Mouse (Mus musculus): ENCODE data around the gene Rreb1.

DNA sequence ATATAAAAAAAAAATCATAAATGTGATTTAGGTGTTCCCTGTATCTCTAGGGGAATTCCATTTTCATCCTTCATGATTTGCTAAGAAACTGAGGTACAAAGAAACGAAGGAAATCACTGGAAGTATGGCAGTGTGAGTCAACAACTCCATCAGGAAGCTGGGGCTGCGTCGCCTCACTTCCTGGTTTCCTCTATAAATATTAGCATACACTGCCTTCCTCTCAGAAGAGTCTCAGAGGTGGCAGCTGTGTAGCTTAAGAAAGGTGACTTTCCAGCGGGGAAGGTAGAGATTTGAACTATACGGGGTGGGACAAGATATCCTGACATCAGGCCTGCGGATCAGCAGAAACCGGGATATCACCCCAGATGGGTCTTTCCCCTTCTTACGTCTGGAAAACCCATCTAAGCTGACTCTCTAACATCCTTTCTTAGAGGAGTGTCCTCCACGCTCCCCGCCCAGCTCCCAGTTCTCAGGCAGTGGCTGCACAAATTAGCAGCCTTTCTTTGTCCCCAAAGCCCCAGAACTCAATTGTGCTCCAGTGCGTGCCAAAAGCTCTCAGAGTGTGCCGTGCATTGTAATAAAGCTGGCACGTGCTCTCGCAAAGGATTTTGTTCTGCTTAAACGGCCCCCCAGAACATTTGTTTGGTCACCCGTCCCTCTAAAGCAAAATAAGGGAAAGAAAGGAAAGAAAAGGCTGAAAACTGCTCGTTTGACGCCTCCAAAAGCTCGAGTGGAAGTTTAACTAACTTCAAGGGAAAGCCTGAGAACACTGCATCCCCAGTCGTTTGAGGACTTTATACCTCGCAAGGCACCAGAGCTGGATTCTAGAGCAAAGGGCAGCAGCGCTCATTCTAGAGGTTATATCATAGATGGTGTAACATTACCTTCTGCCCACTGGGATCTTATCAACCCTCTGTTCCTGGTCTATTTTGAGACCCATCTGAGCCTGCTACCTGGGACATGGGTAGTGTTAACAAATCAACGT is 17.0 kb upstream of the Rreb1 start:
- TF ChIP-seq CTCF (conservative IDR thresholded peaks at IDR 0.05; ENCODE audit: low read length): no peak
- TF ChIP-seq NANOG (IDR thresholded peaks at IDR 0.05; ENCODE audit: borderline replicate concordance, low read length): no peak

Measured in E14TG2a.4 (cell line).